Mouse (Mus musculus) heart, postnatal 14 days (tissue): ENCODE measurements around the gene Olfr13. TPM values are rescaled to one million over a fixed set of nuclear protein-coding genes. Genes with fewer than 3 reads are reported as not detected.
"Not testable (repeated sequence)": the region's sequence is repeated elsewhere in the genome, so short reads cannot be mapped to it uniquely, and the experiment has no call there.

Experiments used
- DNase-seq, 2 experiments: peaks; one replicate each; pipeline ENCODE4 v3.0.0; 2021 to 2022
- intact Hi-C: fragments of 180-260 bp; cut with DNase I; formaldehyde crosslinking; loops from one replicate; pipeline ENCODE4 v1.15.1; 2025
- long read RNA-seq, 2 experiments: library from polyadenylated mRNA; stranded (forward); transcript quantifications; one replicate each; pipeline ENCODE4 v2.0.0; 2021
- total RNA-seq, 2 experiments: library from RNA; stranded (reverse); gene quantifications; 2 replicates each; pipeline ENCODE4 v1.2.3; 2021

The Olfr13 gene
- total RNA-seq, result not detected
- long read RNA-seq, experiment 1, result 0 reads
- long read RNA-seq, experiment 2, result 0 reads

DNA sequence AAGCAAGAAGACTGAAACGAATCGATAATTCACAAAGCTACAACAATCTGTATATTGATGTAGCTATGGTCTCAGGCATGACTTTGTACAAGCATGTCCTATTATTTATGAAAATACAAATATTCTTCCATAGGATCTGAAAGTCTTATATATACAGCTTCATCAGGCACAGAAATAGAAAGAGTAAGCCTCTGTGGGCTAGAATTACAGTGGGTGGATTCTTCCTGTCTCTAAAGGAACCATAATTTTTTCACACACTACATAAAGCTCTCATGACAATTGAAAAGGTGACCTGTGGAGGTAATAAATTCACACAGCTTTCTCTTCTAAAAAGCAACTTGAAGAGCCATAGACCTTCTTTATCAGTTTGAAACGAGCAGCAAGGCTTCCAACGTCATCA, at the start of gene Olfr13:
TSS of gene Olfr13 (plus strand) at position 301 of the 400 bp plus-strand sequence.
- intact Hi-C loops, result no loop called here
- DNase-seq, result no peak

DNA sequence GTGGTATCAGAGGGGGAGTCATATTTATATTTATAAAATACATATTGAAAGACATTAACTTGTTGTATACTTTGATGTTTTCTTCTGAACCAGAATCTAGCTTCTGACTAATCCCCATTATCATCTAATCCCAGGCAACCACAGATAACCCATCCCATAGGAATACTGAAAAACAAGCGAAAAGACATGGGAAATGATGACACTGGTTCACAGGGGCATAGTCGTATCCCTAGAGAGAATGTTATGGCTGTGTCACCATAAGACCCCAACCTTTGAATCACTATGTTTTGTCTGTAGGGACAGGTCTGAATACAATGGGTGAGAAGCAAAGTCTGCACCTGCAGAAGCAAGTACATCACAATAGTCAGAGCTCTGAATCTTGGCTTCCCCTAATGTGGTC, 25.7 kb upstream of the Olfr13 start, which contains the start of gene Olfr237-ps1:
TSS of gene Olfr237-ps1 (plus strand) at position 301 of the 400 bp plus-strand sequence.
- DNase-seq, intact Hi-C loops: not testable (repeated sequence)

DNA sequence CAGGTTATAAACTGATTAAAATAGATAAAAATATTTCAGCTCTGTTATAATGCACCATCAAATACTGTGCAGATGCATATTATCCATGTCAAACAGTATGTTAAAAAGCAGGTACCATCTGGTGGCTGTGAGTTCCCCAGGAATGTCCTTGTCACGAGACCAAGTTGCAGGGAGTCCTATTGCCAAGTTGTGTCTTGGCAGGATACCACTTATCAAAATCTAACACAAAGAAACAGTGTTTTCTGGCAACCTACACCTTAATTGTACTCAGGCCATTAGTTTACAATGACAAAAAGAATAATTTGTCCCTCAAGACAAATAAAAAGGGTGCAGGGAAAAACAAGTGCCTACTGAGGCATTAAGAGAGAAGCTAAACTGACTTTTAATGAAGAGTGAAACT, 12.4 kb upstream of the Olfr13 start:
- intact Hi-C loops, result no loop called here
- no peak for DNase-seq

DNA sequence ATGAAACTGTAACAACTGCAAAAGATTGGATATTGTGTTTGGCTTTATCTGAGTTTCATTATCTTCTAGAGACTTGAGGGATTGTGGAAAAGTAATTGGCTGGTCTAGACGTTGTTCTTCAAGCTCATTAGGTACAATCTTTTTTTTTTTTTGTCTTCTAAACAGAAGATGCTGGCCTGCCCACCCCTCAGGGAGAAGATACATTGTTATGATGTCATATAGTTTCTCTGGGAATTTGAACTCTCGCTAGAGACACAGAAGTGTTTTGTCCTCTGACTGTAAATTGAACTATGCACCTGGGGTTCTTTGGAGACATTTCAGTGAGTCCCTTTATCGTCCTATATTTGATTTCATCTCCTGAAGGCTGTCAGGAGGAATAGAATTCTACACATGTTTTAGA, 9.0 kb upstream of the Olfr13 start, which contains the start of gene Olfr437:
TSS of gene Olfr437 (plus strand) at position 301 of the 400 bp plus-strand sequence.
- no peak for DNase-seq
- intact Hi-C loops, result no loop called here

DNA sequence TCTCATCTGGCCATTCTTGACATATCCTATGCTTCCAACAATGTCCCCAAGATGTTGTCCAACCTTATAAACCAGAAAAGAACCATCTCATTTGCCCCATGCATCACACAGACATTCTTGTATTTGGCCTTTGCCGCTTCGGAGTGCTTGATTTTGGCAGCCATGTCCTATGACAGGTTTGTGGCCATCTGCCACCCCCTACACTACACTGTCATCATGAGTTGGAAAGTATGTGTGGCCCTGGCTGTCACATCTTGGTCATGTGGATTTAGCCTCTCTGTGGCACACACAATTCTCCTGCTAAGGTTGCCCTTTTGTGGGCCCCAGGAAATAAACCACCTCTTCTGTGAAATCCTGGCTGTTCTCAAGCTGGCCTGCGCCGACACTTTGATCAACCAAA, 4.7 kb upstream of the Olfr13 start:
- intact Hi-C loops, result no loop called here

GRCm38 (mm10) chr6:43178129-43178528, 6.2 kb downstream of the Olfr13 start:
- DNase-seq, result no peak
- intact Hi-C loops, result no loop called here

More for the DNA sequence above, 4.7 kb upstream of the Olfr13 start:
- no peak for DNase-seq

DNA sequence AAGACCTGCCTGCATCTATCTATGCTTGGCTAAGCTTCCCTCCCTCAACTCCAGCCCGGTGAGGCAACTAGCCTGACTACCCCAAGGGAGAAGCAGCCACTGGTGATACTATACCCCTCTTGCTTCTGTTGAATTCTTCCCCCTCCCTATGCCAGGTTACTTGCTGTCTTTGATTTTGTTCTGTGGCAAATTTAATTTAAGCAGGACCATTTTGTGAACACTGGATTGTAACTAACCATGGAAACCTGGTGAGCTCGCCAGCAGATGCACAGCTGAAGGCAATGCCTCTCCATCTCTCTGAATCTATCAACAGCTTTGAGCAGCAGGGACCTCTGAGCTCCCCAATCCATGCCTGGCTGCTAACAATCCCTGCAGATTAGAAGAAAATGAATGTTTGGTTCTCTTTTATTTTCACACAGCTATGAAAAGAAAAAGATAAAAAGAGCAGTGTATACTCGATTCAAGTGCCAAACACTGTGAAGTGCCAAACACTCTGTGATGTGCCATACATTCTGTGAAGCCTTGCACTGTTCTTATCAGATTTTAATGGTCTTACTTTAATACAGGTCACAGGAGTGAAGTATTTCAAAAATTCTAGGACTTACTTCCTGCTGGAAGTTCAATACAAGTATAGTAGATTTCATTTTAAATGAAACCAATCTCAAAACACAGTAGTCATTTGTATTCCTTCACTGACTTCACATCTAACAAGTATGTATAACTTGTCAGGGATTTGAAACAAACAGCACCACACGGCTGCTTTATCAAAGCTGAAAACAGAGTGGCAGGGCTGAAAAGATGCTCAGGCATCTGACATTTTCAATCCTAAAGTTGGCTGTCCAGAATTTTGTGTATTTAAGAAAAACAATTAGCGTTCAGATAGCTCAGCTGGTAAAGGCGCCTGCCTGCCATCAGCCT, 6.9 kb downstream of the Olfr13 start:
- intact Hi-C loops, result no loop called here
- no peak for DNase-seq

DNA sequence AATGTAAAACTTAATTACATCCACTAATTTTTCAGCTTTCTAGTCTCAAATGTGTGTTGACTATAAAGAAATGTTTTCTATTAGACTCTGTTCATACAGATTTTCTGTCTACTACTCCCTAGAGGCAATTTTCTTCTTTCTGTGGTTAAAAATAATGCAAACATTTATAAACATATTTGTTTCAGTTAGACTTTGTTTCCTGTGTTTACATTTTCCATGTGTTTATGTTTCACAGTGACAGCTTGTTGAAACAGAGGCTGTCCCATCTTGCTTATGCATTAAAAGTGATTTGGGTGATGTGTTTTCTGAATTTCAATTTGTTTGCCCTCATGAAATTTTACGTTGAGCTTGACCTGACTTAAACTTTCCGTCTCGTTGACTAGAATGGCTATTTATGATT, 19.0 kb downstream of the Olfr13 start:
- intact Hi-C loops, result no loop called here

DNA sequence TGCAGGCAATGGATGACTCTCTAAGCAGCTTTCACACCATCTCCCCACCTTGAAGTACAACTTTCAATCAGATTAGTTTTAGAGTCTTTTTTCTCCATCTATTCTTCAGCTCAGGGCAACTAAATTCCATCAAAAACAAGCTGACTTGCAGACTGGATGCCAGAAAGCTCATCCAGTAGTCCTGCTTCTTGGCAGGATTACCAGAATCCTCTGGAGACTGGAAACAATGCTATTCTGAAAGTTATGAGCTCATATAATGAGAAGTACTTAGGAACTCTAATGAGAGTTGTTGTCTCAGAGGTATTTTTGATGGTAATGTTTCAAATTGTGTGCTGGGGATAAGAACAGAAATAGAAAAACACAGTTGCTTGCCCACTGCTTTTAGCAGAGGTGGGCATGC, 24.8 kb downstream of the Olfr13 start, which contains the start of gene Olfr435:
TSS of gene Olfr435 (plus strand) at position 366 of the 400 bp plus-strand sequence.
- DNase-seq, result no peak
- intact Hi-C loops, result no loop called here

More for the DNA sequence above, 19.0 kb downstream of the Olfr13 start:
- no peak for DNase-seq

DNA sequence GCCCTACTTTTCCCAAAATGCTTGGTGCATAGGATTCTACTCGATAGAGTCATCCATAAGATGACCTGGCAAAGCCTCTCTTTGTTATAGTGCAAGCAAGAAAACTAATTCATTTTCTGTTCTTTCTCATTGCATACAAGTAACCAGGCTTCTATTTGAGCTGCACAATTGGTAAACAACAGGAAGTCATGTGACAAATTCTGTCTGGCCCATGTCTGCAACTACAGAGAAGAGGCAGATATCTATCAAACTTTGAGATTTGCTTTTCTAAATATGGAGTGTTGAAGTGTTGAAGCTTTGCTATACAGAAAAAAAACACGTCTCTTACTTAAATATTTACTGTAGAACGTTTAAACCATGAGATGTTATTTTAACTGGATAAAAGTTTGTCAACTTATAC, 26.2 kb downstream of the Olfr13 start:
- intact Hi-C loops, result no loop called here
- DNase-seq, result no peak

DNA sequence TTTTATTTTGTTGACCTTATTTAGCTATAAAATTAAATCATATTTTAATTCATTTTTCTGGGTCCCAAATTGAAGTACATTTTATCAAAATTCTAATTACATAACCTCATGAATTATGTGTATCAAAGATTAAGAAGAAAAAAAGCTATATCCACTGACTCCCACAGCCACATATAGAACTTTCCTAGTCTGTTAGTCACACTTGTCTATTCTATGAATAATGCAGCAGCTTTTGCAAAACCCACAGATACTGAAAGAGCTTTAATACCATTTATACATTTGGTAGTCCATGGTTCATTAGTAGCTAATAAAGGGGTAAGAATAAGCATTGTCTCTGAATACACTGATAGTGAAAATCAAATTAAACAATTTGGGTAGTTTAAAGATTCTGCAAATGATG, 30.8 kb downstream of the Olfr13 start:
- intact Hi-C loops, result no loop called here

GRCm38 (mm10) chr6:43205355-43205754, 33.4 kb downstream of the Olfr13 start:
- DNase-seq, result no peak
- intact Hi-C loops, result no loop called here

More for the DNA sequence above, 30.8 kb downstream of the Olfr13 start:
- DNase-seq, result no peak

DNA sequence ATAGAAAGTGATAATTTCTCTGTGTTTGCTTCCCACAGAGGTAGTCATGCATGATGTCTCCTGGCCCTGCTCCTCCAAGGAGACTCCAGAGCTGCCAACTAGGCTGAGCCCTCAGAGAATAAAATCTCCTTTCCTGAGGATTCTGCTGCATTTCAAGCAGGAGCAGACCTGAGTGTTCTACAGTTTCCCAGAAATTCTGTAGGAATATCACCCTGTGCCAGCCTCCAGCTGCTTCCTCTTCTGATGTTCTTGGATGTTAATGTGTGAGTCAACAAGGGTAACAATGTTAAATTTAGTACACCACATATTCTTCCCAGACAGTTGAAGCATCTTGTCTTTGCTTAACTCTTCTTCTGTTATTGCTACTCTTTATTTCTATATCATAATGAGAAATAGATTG, 40.9 kb downstream of the Olfr13 start, which contains the start of gene Olfr434:
TSS of gene Olfr434 (plus strand) at position 149 of the 400 bp plus-strand sequence.
- intact Hi-C loops, DNase-seq: not testable (repeated sequence)

Other genes starting within 250 kb of the Olfr13 start
- gene Olfr444, start 223.1 kb upstream of the Olfr13 start, total RNA-seq, result not detected
- gene Olfr441, start 65.8 kb upstream of the Olfr13 start, total RNA-seq, result not detected
- gene Olfr237-ps1, start 25.6 kb upstream of the Olfr13 start, total RNA-seq, result not detected
- gene Olfr437, start 8.9 kb upstream of the Olfr13 start, total RNA-seq, result not detected
- not detected for gene Olfr435, start 25.0 kb downstream of the Olfr13 start, total RNA-seq
- not detected for gene Olfr434, start 40.9 kb downstream of the Olfr13 start, total RNA-seq
- not detected for gene Olfr47, start 59.4 kb downstream of the Olfr13 start, total RNA-seq
- gene Arhgef5, start 93.4 kb downstream of the Olfr13 start, total RNA-seq, result 10 to 100 TPM; 15.1 to 16.0 TPM
- gene Nobox, start 137.4 kb downstream of the Olfr13 start, total RNA-seq, result not detected